Mouse (Mus musculus): ENCODE data around the gene Lgals7. TPM values are rescaled to one million over a fixed set of nuclear protein-coding genes. Genes with fewer than 3 reads are reported as not detected.
"Not testable (repeated sequence)": the region's sequence is repeated elsewhere in the genome, so short reads cannot be mapped to it uniquely, and the experiment has no call there.

Gene Lgals7
- total RNA-seq, 2 experiments from 2014 or later = not detected

DNA sequence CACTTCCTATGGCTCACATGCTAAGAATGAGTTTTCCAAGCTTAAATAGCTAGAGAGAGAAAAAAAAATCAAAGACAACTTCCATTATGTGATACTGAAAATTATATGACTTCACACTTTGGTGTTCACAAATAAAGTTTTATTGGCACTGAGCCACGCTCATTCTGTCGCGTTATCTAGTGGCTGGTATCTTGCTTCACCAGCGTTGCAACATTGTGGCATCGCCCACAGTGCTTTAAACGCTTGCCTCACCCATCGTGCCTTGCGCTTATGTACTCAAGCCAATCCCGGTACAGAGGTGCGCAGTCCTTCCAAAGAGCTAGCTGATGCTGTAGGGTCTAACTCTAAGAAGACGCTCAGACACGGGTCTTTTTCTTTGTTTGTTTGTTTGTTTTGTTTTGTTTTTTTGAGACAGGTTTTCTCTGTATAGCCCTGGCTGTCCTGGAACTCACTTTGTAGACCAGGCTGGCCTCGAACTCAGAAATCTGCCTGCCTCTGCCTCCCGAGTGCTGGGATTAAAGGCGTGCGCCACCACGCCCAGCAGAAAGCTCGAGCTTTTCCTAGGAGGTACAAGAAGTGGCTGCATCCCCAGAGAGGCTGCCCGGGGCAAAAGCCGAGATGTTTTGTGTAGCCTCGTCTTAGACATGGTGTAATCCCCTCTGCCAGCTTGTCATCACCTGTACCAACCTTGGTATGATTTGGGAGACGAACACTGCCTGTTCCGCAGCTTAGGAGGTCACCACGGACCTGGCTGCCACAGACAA lies 7.4 kb downstream of the Lgals7 start:
- peak; percentile 65 for ATAC-seq (replicated peaks; ENCODE audit: low FRiP score, poor library complexity, severe bottlenecking)

- ATAC-seq (replicated peaks; ENCODE audit: low FRiP score, poor library complexity, severe bottlenecking) = no peak
These were observed 10.9 kb downstream of the Lgals7 start for GRCm38 (mm10) chr7:28874565-28874964.

DNA sequence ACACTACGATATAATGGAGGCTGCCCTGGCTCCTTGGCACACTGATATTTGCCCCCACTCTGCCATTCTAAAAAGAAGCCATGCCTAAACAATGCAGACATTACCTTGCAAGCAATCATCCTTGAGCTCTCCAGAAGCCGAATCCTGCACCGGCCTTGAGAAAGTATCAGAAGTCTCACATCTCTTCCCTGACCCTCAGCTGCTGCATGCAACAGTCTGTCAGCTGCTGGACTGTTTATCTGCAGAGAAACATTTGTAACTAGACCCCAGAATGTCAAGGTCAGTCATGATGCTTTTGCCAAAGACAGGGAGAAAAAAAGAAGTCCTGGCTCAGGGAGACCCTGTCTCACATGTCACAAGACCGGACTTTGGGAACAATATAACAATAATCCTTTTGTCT lies 12.4 kb downstream of the Lgals7 start:
- no peak for ATAC-seq (replicated peaks; ENCODE audit: low FRiP score, poor library complexity, severe bottlenecking)

DNA sequence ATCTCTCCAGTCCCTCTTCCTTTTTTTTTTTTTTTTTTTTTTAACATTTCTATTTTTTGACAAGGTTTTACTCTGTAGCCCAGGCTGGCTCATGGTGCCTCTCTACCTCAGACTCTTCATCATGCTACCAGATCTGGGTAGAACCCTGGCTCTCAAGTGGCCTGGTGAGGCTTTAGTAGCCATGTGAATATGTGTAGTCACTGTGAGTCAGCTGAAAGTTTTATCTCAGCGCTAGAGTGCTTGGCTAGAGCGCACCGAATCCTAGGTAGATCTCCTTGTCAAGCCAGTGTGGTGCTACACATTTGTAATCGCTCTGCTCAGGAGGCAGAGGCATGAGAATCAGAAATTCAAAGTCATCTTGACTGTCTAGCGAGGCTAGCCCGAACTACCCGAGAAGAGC lies 13.5 kb downstream of the Lgals7 start:
- peak; percentile 91 for ATAC-seq (replicated peaks; ENCODE audit: low FRiP score, poor library complexity, severe bottlenecking)

GRCm38 (mm10) chr7:28877856-28878255 lies 14.2 kb downstream of the Lgals7 start:
- no peak for ATAC-seq (replicated peaks; ENCODE audit: low FRiP score, poor library complexity, severe bottlenecking)

- ATAC-seq (replicated peaks; ENCODE audit: low FRiP score, poor library complexity, severe bottlenecking) = no peak
These were observed 16.0 kb downstream of the Lgals7 start for GRCm38 (mm10) chr7:28879606-28880005.

GRCm38 (mm10) chr7:28880554-28880953 lies 16.9 kb downstream of the Lgals7 start:
- no peak for ATAC-seq (replicated peaks; ENCODE audit: low FRiP score, poor library complexity, severe bottlenecking)

GRCm38 (mm10) chr7:28881199-28881598 lies 17.5 kb downstream of the Lgals7 start, which contains the start of gene Capn12:
Gene Capn12, plus strand, starts transcription at chr7:28881422.
- no peak for ATAC-seq (replicated peaks; ENCODE audit: low FRiP score, poor library complexity, severe bottlenecking)

- no peak for ATAC-seq (replicated peaks; ENCODE audit: low FRiP score, poor library complexity, severe bottlenecking)
These were observed 19.4 kb downstream of the Lgals7 start for GRCm38 (mm10) chr7:28883039-28883438.

DNA sequence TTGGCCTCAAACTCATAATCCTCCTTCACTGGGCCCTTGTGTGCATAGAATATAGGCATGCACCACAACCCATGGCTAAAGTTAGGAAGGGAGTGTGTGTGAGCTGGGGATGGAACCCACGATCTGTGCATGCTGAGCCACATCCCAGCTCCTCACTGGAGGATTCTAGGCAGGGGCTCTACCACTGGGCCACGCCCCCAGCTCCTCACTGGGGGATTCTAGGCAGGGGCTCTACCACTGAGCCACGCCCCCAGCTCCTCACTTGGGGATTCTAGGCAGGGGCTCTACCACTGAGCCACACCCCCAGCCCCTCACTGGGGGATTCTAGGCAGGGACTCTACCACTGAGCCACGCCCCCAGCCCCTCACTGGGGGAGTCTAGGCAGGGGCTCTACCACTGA lies 20.1 kb downstream of the Lgals7 start:
- not testable (repeated sequence) for ATAC-seq (replicated peaks; ENCODE audit: low FRiP score, poor library complexity, severe bottlenecking)

DNA sequence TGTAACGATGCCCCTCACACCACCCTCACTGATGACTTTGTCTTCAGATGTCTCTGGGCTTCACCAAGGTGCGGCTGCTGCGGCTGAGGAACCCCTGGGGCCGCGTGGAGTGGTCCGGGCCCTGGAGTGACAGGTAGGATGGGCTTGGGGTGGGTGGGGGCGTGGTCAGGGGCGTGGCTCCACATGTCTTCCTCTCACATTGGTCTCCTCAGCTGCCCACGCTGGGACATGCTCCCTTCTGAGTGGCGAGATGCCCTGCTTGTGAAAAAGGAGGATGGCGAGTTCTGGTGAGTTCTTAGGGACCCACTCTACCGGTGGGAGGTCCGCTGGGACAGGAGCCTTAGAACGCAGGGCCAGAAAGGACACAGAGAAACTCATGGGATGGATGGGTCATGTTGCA lies 22.8 kb downstream of the Lgals7 start:
- ATAC-seq (replicated peaks; ENCODE audit: low FRiP score, poor library complexity, severe bottlenecking) = no peak

- ATAC-seq (replicated peaks; ENCODE audit: low FRiP score, poor library complexity, severe bottlenecking) = no peak
These were observed 25.1 kb downstream of the Lgals7 start for GRCm38 (mm10) chr7:28888701-28889161.

DNA sequence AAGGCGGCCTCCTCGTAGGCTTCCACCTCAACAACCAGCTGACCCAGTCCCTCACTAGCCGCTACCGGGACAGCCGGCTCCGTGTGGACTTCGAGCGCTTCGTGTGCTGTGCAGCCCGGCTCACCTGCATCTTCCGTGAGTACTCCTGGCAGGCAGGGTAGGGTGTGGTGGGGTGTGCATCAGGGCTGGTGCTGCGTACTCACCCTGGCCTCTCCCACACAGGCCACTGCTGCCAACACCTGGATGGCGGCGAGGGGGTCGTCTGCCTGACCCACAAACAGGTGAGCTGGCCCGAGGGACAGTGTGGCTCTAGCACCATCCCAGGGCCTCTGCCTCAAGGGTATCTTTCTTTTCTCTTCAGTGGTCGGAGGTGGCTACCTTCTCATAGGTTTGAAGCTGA lies 28.9 kb downstream of the Lgals7 start:
- no peak for ATAC-seq (replicated peaks; ENCODE audit: low FRiP score, poor library complexity, severe bottlenecking)

DNA sequence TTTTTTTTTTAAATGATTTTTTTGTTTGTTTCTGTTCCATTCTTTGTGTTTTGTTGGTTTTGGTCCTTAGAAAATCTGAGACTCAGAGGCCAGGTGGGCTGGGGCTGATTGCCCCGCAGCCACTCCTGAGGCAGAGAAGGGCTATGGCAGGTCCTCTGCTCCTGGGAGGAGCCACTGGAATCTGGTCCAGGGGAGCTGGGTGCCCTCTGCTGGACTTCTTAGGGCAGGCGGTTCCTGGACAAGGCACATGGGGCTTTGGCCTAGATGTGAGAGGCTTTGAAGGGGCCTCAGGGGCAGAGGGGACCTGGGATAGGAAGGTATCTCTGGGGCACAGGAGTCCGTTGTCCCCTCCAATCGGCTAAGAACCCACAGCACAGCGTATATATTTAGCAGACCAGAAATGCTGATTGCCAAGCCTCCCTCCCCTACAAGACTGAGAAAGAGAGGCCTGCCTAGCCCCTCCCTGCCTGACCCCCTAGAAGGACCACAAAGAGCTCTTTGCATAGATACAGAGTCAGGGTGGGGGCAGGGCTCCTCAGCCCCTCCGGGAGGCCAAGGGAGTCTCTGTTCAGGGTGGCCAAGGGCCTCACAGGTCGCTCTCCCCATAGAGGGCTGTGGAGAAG lies 30.1 kb downstream of the Lgals7 start:
- ATAC-seq (replicated peaks; ENCODE audit: low FRiP score, poor library complexity, severe bottlenecking) = no peak

DNA sequence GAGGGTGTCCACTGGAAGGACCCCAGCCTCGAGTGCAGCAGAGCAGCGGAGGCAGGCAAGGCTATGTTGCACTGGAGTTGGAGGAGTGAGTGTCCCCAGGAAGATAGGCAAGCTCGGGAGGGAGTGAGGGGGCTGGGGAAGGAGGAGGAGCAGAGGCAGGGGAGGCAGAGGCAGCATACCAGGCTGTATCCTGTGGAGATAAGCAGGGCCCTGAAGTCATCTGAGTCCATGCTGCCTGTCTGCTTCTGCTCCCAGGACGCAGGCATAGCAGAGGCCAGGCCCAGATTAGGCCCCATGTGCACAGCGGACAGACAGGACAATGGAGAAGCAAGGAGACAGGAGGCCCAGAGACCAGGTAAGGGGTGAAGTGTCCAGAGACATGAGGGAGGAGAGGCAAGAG lies 31.3 kb downstream of the Lgals7 start:
- no peak for ATAC-seq (replicated peaks; ENCODE audit: low FRiP score, poor library complexity, severe bottlenecking)

GRCm38 (mm10) chr7:28897661-28898060 lies 34.0 kb downstream of the Lgals7 start:
- no peak for ATAC-seq (replicated peaks; ENCODE audit: low FRiP score, poor library complexity, severe bottlenecking)

GRCm38 (mm10) chr7:28899972-28900371 lies 36.3 kb downstream of the Lgals7 start:
- no peak for ATAC-seq (replicated peaks; ENCODE audit: low FRiP score, poor library complexity, severe bottlenecking)

DNA sequence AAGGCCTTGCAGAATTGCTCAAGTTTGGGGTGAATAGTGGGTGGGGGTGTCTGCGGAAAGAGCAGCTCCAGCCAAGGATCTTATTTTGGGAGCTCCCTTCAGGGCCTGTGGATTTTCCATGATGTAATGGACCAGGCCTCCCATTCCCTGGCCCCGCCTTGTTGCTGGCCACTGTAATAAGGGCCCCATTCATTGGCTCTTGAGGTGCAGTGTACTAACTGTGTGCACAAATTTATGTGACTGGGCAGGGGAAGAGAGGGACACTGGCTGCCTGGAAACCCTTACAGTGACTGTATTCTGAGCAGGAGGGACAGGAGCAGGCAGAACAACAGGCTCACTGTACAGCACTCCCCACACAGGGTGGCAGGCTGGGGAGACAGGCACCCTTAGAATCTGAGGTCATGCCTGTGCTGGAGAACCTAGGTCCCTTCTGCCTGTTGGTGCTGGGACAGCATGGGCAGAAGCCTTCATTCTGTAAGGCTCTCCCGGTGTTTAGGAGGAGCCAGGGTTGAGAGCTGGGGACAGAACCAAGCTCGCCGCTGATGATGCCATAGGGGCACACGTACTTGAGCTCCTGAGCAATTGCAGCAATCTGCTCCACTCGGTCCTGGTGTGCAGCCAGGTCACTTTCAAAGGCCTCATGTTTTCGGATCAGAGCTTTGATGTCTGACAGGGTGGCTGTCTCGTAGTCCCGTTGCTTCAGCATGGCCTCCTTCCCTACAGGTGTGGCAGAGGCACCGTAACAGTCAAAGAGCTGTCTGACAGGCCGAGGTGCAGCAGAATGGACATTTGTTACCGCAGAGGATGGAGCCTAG lies 37.9 kb downstream of the Lgals7 start:
- no peak for ATAC-seq (replicated peaks; ENCODE audit: low FRiP score, poor library complexity, severe bottlenecking)

- no peak for ATAC-seq (replicated peaks; ENCODE audit: low FRiP score, poor library complexity, severe bottlenecking)
These were observed 38.5 kb downstream of the Lgals7 start for GRCm38 (mm10) chr7:28902180-28902579.

GRCm38 (mm10) chr7:28902809-28903208 lies 39.2 kb downstream of the Lgals7 start:
- no peak for ATAC-seq (replicated peaks; ENCODE audit: low FRiP score, poor library complexity, severe bottlenecking)

DNA sequence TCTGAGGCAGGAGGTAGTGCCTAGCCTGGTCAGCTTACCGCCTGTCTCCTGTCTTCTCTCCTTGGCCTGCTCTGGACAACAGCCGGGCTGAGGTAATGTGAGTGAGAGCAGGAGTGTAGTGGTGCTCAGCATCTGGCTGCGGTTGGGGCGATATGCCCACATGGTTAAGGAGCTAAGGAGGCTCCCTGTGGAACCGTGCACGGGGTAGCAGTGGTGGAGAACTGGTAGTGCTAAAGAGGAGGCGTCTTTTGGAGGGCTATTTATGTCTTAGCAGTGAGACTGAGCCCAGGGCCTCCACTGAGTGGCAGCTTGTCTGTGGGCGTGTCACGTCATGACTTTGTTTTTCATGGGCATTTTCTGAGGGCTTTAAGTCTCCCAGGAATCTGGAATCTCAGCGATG lies 40.1 kb downstream of the Lgals7 start:
- ATAC-seq (replicated peaks; ENCODE audit: low FRiP score, poor library complexity, severe bottlenecking) = no peak
